Mouse (Mus musculus) left cerebral cortex, adult 9 months (tissue): ENCODE results near the gene Fnd3c2.
A peak's percentile ranks its signal among the peaks of the same experiment; 100 is the strongest.
"Not testable (repeated sequence)": the region's sequence is repeated elsewhere in the genome, so short reads cannot be mapped to it uniquely, and the experiment has no call there.

Source experiments
- DNase-seq, 2 experiments: peaks; one replicate each; pipeline ENCODE4 v3.0.0; 2022; ENCODE audit warnings: low spot score in 2 of 2

The Fnd3c2 gene

DNA sequence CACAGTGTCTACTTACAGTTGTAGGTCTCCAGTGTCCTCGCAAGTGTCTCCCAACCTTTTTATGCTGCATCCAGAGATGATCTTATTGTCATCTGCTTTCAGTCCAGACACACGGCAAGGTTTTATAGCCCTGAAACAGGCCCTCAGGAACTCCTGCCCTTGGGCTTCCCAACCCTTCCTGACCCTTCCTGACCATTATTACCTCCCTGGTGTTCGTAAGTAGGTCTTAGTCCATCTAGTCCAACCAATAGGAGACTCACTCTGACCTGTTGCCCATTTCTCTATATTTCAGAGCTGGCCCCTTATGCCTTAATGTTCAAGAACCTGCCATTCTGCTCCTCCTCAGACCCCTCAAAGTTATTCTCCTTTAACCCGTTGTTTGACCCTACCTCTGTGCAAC, at the start of gene Fnd3c2:
TSS of gene Fnd3c2 (minus strand) at position 101 of the 400 bp plus-strand sequence.
- DNase-seq = no peak

GRCm38 (mm10) chrX:106284441-106284840, 29.3 kb upstream of the Fnd3c2 start:
- DNase-seq = no peak

GRCm38 (mm10) chrX:106221058-106221457, 34.1 kb downstream of the Fnd3c2 start, which contains the start of gene Taf9b:
Gene Taf9b (minus strand): TSS chrX:106221158.
- DNase-seq = no peak

DNA sequence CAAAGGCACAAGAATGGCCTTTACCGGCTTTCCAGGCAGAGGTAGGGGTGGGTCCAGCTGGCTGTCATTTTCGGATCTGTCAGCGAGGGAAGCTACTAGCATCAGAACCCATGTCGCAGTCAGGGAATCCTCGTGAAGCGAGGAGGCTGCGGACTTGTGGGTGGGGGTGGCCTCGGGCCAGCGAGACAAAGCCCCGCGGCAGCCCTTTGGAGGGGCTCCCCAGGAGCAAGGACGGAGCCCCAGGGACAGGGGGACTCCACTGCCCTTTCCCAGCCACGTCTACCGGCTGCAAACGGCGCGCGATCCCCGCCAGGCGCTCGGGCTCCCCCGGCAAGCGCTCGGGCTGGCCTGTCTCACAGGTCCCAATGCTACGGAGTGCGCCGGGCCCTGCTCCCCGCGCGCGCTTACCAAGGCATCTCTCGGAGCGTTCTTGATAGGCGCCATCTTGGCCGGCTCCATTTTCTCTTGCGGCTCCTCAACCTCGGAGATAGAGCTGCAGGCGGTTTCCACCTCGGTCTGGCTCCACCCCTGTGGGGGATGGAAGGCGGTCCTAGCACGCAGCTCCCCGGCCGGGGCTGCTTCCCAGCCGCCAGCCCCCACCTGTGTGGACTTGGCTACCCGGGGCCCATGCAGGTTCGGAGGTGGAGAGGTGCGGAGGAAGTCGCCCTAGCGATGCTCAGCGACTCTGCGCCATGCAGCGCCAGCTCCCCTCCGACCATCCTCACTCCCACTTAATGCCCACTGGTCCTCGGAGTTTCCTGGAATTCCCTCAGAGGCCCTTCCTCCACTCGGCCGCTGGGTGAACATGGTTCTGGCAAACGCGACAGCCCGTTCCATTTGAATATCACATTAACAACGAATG, 35.8 kb downstream of the Fnd3c2 start:
- peak; percentile 28 to 74 for DNase-seq

GRCm38 (mm10) chrX:106209100-106209499, 46.1 kb downstream of the Fnd3c2 start:
- no peak for DNase-seq

DNA sequence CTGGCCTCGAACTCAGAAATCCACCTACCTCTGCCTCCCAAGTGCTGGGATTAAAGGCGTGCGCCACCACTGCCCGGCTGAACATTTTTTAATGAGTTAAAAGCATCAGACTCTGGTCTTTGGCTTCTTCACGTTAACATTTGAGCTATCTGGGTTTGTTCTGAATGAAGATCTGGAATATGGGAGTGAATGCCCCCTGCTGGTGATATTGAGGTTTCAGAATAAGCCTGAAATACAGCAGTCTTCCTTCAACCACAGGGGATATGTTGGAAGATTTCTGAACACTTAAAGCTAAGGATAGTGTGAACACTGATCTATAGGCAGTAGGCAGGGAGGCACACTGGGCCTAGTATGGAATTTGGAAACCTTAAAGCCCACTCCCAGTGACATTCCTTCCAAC, 56.3 kb downstream of the Fnd3c2 start:
- DNase-seq = no peak

GRCm38 (mm10) chrX:106197308-106197707, 57.9 kb downstream of the Fnd3c2 start:
- DNase-seq = no peak

GRCm38 (mm10) chrX:106194361-106194760, 60.8 kb downstream of the Fnd3c2 start:
- not testable (repeated sequence) for DNase-seq

DNA sequence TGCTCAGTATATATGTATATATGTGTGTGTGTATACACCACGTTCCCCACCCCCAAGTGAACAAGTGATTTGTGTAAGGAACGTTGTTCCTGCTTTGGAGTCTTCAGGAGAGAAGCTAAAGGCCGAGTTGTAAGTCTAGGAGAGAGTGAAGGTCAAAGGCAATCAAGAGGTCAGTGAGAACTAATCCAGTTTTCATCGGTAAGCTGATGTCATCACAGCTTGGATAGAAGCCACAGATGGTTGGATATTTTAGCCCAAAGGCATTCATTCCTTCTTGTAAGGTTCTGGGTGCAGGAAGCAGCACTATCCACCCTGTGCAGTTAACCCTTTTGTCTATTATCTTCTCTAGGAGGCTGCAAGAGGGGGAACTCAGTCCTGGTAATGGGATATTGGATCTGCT, 65.1 kb downstream of the Fnd3c2 start:
- no peak for DNase-seq

- DNase-seq = no peak
These were observed 65.8 kb downstream of the Fnd3c2 start for GRCm38 (mm10) chrX:106189356-106189755.

- DNase-seq = peak in 1 of 2 experiments; percentile 17
These were observed 67.4 kb downstream of the Fnd3c2 start for GRCm38 (mm10) chrX:106187737-106188136.

DNA sequence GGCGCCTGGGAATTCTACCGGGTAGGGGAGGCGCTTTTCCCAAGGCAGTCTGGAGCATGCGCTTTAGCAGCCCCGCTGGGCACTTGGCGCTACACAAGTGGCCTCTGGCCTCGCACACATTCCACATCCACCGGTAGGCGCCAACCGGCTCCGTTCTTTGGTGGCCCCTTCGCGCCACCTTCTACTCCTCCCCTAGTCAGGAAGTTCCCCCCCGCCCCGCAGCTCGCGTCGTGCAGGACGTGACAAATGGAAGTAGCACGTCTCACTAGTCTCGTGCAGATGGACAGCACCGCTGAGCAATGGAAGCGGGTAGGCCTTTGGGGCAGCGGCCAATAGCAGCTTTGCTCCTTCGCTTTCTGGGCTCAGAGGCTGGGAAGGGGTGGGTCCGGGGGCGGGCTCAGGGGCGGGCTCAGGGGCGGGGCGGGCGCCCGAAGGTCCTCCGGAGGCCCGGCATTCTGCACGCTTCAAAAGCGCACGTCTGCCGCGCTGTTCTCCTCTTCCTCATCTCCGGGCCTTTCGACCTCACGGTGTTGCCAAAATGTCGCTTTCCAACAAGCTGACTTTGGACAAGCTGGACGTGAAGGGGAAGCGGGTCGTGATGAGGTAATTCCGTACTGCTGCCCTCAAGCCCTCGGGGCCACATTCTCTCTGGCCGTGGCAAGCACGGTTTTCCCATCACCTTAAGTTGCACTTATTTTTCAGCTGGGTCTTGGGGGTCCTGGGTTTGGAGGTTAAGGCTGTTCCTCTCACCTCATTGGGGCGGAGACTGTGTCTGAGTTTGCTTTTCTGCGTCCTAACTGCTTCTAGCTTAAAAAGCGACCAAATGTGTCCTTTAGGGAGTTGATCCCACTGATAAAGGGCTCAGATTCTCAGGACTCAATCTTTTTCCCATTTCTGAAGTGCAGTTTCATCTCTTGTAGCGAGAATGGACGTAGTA, 68.2 kb downstream of the Fnd3c2 start, which contains the start of gene Pgk1:
TSS of gene Pgk1 (plus strand) at position 388 of the 937 bp plus-strand sequence.
- DNase-seq = peak; percentile 87 to 92

DNA sequence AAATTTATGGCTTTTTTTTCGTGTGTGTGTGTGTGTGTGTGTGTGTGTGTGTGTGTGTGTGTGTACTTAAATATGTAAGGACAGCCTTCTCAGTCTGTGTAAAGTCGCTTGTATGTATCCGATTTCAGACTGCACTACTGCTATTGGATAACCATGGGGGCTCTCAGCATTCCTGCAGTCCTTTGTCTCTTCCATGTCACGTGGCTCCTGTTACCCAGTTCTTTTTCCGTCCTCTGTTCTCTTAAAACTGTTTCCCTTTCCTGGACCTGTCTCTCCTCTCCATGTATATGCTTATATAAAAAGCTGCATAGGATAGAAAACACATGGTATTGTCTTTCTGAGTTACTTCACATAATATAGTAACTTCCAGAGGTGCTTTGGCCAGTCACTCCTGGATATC, 69.5 kb downstream of the Fnd3c2 start:
- no peak for DNase-seq
